Comparison of ENCODE assay signal across 8 mouse cellular contexts in the genomic region with DNA sequence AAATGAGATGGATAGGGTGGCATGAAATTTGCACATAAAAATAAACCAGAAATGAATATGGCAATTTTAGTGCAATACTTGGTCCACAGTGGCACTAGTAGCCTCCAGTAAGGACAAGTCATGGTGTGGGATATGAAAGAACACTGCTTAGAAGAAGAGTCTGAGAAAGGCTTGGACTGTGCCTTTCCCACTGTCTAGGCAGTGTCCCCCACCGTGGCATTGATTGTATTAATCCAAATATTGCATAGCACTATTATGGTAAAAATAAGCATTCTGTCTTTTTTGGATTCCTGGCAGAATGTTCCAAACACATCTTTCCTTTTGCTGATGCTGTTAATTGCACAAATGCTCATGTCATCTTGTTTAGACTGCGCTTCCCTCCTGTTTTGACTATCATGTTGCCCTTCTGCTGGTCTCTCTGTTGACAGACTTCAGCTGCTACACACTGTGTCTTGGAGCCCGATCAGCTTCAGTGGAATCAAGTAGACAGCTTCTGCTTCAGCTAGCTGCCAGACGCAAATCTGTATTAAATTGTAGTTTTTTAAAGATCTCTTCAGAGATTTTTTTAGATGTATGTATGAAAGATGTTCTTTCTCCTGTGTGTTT.
DNase-seq lines count a peak whose midpoint lies in the region; TF ChIP-seq lines count a peak whose summit lies in the region.
"Had no signal": no experiment of that assay in that cellular context is flagged by ENCODE, and none has a peak within 500 bp of the region (broad histone marks: within the 10 kb centered on the region; RNA-seq: fewer than 3 reads in every experiment).

No protein-coding gene starts in this region.

- DNase-seq in kidney, postnatal 10 days, result peak; percentile 45
- DNase-seq in kidney, adult 9 months, result no peak
- DNase-seq in brain, adult 2 months (ENCODE audit: low read depth, low spot score), result peak; percentile 74
- peak; percentile 93 for DNase-seq in brain, embryonic 14.5 days (ENCODE audit: low read depth)
- peak; percentile 31 to 44 for DNase-seq in layer of hippocampus, postnatal 36 days
- no peak for DNase-seq in adrenal gland, adult 18-20 months (ENCODE audit: low spot score in 2 of 2)
- no peak for DNase-seq in urinary bladder, adult 18-20 months (ENCODE audit: low spot score in 2 of 2)
- DNase-seq: heart, postnatal 4 days had no signal

- TF ChIP-seq POLR2A in brain, embryonic 14.5 days (IDR thresholded peaks at IDR 0.05; ENCODE audit: borderline replicate concordance, extremely low read depth, insufficient read depth, insufficient read length, poor library complexity, severe bottlenecking), result no peak

- no peak for TF ChIP-seq CTCF in brain, embryonic 14.5 days (IDR thresholded peaks at IDR 0.05; ENCODE audit: borderline replicate concordance, extremely low read depth, insufficient read depth, insufficient read length)

Comparison
In these comparisons a context has a peak if more than half of its experiments do, and no peak if none do; other contexts are left out.
1. DNase-seq: peak in kidney, postnatal 10 days (single experiment), brain, adult 2 months (single experiment), brain, embryonic 14.5 days (single experiment) and layer of hippocampus, postnatal 36 days (2 of 2); none in kidney, adult 9 months (single experiment), adrenal gland, adult 18-20 months (0 of 2) and urinary bladder, adult 18-20 months (0 of 2).